Mouse (Mus musculus) forebrain, embryonic 10.5 days (tissue): ENCODE measurements around the gene Cachd1. TPM values are rescaled to one million over a fixed set of nuclear protein-coding genes. Genes with fewer than 3 reads are reported as not detected.

ENCODE experiments used
- DNase-seq: peaks from one replicate; pipeline ENCODE4 v3.0.0-alpha.2; 2017; ENCODE audit warnings: low spot score; ENCODE audit errors: extremely low spot score
- H3K27ac ChIP-seq: fragments of 300-500 bp; sonication (generic); 2 replicates; pipeline ENCODE4 v1.5.1; 2016; ENCODE audit warnings: mild to moderate bottlenecking
- H3K27me3 ChIP-seq: fragments of 300-500 bp; sonication (generic); 2 replicates; pipeline ENCODE4 v1.6.1; 2016; ENCODE audit warnings: mild to moderate bottlenecking; ENCODE audit not compliant: poor library complexity, severe bottlenecking
- H3K36me3 ChIP-seq: fragments of 300-500 bp; sonication (generic); replicated peaks from 2 replicates; pipeline ENCODE4 v1.6.1; 2016; ENCODE audit warnings: mild to moderate bottlenecking, moderate library complexity
- H3K4me1 ChIP-seq: fragments of 300-500 bp; sonication (generic); 2 replicates; pipeline ENCODE4 v1.6.1; 2016
- H3K4me3 ChIP-seq: fragments of 300-500 bp; sonication (generic); 2 replicates; pipeline ENCODE4 v1.5.1; 2016; ENCODE audit warnings: mild to moderate bottlenecking, moderate library complexity
- H3K9me3 ChIP-seq: fragments of 300-500 bp; sonication (generic); 2 replicates; pipeline ENCODE4 v1.6.1; 2016; ENCODE audit warnings: mild to moderate bottlenecking, moderate library complexity
- WGBS: fragments of 180-500 bp; shearing (Covaris S2); methylation state at CpG from one replicate; pipeline ENCODE4 v1.1.7; 2016; 5-methylcytosine and 5-hydroxymethylcytosine counted together
- polyA plus RNA-seq: library from polyadenylated mRNA; unstranded; fragments of >200 nt; fragmentation: Nextera tagmentation; extraction: Ambion mirVana; gene quantifications from 2 replicates; pipeline ENCODE4 v1.2.1, GENCODE M21; 2016

Gene Cachd1
- polyA plus RNA-seq, 1 experiment from 2014 or later, result 25.5 TPM

DNA sequence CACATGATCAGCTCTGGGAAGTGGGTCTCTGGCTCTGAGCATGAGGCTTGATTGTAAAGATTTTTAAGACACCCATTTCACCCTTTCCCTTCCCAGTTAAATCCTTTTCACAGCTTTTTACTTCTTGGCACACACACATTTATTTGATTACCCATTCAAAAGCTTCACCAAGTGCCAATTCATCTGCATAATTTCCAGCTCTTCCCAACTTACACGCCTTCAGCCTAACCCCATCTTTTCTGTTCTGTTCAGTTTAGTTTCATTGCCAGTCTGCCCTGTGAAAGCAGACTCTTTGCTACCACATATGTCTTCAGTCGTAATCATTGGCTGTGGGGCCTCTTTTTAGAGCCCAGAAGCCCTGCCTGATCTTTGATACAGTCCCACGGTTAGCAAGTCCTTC lies 76.0 kb downstream of the Cachd1 start:
- Histone ChIP-seq H3K36me3 (no peaks in the 10 kb centered on the region), H3K27me3 (no peaks in the 10 kb centered on the region), H3K4me3 (no peak overlapping the region), H3K27ac (no peak overlapping the region), H3K9me3 (no peaks in the 10 kb centered on the region), H3K4me1 (peaks cover 62% of the 10 kb centered on the region)
- DNase-seq, result no peak
- 75% methylated on average over 3 of the region's 3 CpGs for WGBS

DNA sequence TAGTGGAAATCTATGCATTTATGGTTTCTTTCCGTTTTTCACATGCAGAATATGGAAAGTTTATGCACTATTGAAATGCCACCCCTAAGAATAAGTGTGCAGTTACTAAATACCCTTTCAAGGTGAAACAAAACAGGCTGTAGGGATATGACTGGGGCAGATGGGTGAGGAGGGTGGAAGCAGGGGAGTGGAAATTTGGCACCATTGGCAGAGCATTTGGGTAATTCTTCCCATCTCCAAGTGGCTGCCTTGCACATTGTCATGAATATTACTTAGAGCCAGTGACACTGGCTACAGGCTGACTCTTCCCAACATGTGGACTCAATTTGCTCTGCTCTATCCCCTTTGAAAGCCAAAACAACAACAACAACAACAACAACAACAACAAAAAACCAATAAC lies 77.0 kb downstream of the Cachd1 start:
- H3K36me3 ChIP-seq, result no peaks in the 10 kb centered on the region
- H3K27me3 ChIP-seq, result no peaks in the 10 kb centered on the region
- peaks cover 65% of the 10 kb centered on the region for H3K4me1 ChIP-seq
- H3K27ac ChIP-seq, result no peak overlapping the region
- no peak overlapping the region for H3K4me3 ChIP-seq
- no peak for DNase-seq
- WGBS, result 96% methylated on average over 1 of the region's 1 CpGs
- H3K9me3 ChIP-seq, result no peaks in the 10 kb centered on the region

DNA sequence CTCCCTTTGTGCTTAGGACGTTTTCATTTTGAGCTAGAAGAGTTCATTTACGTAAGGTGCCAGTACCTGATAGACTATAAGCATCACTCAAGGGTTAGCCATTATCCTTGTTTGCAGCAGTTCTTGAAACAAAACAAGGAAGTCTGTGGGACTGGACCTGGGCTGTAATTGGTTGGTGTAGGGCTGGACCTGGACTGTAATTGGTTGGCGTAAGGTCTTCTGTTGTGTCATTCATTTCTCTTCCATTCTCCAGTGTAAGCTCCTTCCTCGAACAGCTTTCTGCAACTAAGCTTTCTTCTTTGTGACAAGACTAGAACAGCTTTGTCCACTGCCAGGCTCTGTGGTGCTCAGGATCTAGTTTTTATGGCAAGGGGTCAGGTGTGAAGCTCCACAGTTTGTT lies 78.9 kb downstream of the Cachd1 start:
- no peak for DNase-seq
- Histone ChIP-seq H3K4me1 (peaks cover 65% of the 10 kb centered on the region), H3K27ac (no peak overlapping the region)

DNA sequence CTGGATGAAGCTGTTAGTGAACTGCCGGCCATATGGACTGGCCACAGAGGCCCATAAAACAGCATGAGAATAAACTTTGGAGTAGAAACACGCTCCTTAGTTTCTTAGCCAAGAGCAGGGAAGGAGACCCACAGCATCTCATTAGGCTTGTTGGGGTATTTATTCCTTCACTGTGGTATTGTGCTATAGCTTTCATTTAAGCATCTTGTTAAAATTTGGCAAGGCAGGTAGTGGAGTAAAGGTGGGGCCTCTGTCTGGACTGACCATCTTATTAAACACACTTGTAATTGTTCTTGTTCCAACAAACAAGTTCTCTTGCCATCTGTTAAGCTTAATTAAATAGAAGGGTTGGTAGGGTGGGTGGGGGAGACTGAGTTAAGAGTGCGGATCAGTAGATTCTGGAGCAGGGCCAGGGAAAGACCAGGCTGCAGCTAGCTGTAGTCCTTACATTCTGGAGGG lies 81.0 kb downstream of the Cachd1 start:
- Histone ChIP-seq H3K36me3 (no peaks in the 10 kb centered on the region), H3K9me3 (no peaks in the 10 kb centered on the region), H3K27me3 (no peaks in the 10 kb centered on the region), H3K4me3 (no peak overlapping the region), H3K4me1 (peaks cover 52% of the 10 kb centered on the region), H3K27ac (peak overlapping the region; percentile 20; the same call in 1 of the 2 replicates)
- WGBS, result 74% methylated on average over 3 of the region's 3 CpGs
- no peak for DNase-seq

More for the DNA sequence above, 78.9 kb downstream of the Cachd1 start:
- no peak overlapping the region for H3K4me3 ChIP-seq
- no peaks in the 10 kb centered on the region for H3K9me3 ChIP-seq
- H3K36me3 ChIP-seq, result no peaks in the 10 kb centered on the region
- WGBS, result 77% methylated on average over 4 of the region's 4 CpGs
- H3K27me3 ChIP-seq, result no peaks in the 10 kb centered on the region

DNA sequence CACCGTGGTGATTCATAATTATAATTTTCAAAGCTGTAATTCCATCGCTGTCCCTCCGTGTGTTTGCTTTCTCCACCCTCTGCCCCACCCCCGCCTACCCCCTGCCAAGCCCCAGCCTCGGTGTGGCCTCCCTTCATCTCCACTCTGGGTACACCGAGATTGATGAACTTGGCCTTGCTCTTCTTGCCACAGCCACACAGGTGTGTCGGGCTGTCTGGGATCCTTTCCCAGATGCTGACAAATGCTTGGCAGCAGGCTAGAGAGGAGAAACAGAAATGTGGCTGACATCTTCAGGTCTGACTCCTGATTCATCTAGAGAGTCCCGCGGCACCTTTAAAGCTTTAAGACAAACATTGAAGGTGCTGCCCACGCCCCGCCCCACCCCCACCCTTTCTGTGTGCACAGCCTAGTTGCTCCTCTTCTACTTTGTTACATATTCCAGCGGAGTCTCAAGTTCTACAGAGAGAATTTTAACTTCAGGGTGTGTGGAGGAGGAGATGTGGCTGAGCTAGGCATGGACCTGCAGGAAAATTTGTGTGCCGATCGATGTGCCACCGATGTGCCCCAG lies 87.5 kb downstream of the Cachd1 start:
- 72% methylated on average over 15 of the region's 15 CpGs for WGBS
- H3K36me3 ChIP-seq, result peaks cover 14% of the 10 kb centered on the region
- H3K27ac ChIP-seq, result no peak overlapping the region
- no peaks in the 10 kb centered on the region for H3K27me3 ChIP-seq
- no peak overlapping the region for H3K4me3 ChIP-seq
- peaks cover 46% of the 10 kb centered on the region for H3K4me1 ChIP-seq
- DNase-seq, result no peak
- no peaks in the 10 kb centered on the region for H3K9me3 ChIP-seq

DNA sequence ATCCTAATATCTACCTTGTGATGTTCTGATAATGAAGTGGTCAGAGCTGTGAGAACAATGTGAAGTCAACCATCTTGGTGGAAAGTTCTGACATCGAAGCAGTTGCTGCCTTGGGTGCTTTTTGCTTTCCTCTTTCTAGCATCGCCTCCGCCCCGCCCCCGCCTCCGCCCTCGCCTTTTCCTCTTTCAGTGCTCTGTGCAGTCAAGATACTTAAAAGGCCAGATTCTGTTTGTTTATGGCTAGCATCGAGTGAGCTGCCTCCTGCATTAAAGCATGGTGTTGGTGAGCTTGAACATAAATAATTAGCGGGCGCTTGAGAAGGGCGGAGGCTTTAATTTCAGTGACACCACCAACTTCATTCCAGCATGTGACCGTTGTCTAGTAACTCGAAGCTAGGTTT lies 88.9 kb downstream of the Cachd1 start:
- Histone ChIP-seq H3K27me3 (no peaks in the 10 kb centered on the region), H3K4me1 (peaks cover 46% of the 10 kb centered on the region), H3K27ac (no peak overlapping the region), H3K9me3 (no peaks in the 10 kb centered on the region), H3K4me3 (no peak overlapping the region), H3K36me3 (peaks cover 14% of the 10 kb centered on the region)
- 41% methylated on average over 13 of the region's 13 CpGs for WGBS
- no peak for DNase-seq

DNA sequence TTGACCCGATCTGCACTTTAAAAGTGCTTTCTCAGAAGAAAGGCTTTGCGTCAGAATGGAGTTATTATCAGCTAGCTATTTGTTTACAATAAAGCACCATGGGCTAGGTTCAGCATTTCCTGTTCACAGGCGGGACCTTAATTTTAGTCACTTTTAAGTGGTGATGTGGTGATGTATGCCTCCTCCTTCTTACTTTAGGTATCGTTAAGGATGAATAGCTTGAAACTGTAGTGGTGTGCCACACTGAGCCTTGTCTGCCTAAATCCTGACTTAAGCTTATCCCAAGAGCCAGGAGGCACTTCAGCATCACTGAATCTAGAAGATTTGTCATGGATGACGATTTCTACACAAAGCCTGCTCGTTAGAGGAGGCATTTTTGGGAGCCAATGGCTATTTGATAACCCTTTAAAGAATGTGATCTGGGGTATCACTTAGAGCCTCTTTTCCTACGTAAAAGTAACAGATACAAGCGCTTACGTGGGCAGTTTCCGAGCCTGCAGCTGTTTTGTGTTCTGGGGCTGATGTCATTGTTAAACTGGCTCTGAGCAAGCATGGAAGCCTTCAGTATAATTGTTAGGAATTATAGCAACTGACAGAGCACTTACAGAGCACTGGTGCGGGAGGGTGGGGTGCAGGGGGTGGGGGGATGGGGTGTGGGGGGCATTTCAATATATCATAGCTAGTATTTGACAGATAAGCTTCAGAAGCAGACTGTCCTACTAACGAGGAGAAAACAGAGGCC lies 89.7 kb downstream of the Cachd1 start:
- DNase-seq, result no peak
- Histone ChIP-seq H3K27me3 (no peaks in the 10 kb centered on the region), H3K27ac (no peak overlapping the region), H3K4me3 (no peak overlapping the region), H3K9me3 (no peaks in the 10 kb centered on the region), H3K36me3 (peaks cover 14% of the 10 kb centered on the region), H3K4me1 (peaks cover 50% of the 10 kb centered on the region)
- 31% methylated on average over 12 of the region's 12 CpGs for WGBS

DNA sequence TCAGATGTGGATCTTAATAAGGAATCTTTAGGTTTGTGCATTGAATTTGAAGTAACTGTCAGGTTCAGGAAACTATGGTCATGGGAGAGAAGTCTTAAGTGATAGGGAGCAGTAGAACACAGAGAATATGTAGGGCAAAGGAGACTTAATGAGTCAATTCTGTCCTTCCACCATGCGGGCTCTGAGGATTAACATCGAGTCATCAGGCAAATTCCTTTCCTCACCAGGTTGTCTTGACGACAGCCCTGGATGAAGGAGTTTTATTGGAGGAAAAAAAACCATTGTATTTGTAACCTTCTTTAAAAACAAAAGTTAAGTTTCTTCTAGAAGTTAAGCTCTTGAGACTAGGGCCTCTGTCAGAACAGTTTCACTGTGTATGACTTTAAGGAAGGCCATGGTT lies 100.9 kb downstream of the Cachd1 start:
- no peaks in the 10 kb centered on the region for H3K9me3 ChIP-seq
- 38% methylated on average over 3 of the region's 3 CpGs for WGBS
- H3K4me3 ChIP-seq, result no peak overlapping the region
- H3K27me3 ChIP-seq, result no peaks in the 10 kb centered on the region
- DNase-seq, result no peak
- H3K36me3 ChIP-seq, result peaks cover 6% of the 10 kb centered on the region; the same call in 1 of the 2 replicates
- H3K4me1 ChIP-seq, result peaks cover 11% of the 10 kb centered on the region
- no peak overlapping the region for H3K27ac ChIP-seq

DNA sequence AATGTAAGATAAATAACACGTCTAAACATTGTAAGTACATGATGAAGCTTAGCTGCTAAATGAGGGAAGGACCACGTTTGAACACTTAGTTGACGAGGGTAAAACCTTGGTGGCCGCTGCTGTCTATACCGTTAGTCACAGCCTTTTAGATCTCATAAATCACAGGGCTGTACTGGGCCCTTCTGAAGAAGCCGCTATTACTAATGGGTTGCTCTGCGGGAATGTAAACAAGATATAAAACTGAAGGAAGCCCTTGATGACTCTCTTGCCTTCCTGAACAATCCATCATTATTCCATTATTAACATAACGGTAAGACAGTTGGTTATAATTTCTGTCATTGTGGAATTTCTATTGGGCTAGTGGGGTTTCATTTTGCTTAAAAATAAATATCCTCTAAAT lies 102.9 kb downstream of the Cachd1 start:
- peaks cover 14% of the 10 kb centered on the region for H3K4me1 ChIP-seq
- H3K36me3 ChIP-seq, result peaks cover 15% of the 10 kb centered on the region
- 94% methylated on average over 8 of the region's 8 CpGs for WGBS
- no peak overlapping the region for H3K4me3 ChIP-seq
- peaks cover 4% of the 10 kb centered on the region; the same call in 1 of the 2 replicates for H3K9me3 ChIP-seq
- no peak overlapping the region for H3K27ac ChIP-seq
- no peak for DNase-seq
- no peaks in the 10 kb centered on the region for H3K27me3 ChIP-seq

DNA sequence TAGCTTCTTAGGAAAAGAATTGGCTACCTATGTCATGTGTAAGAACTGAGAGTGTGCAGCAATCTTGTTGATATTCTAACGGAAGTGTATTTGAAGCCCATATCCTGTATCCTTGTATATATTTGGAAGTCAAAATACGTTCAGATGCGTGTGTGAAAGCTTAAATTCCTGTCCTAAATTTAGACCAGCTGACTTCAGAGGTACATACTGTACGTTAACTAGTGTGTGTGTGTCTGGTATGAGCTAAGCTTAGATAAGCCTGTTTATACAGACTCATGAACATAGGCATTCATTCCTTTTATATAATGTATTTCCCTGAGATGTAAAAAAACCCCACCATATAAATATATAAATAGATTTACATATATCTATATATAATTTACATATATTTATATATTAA lies 103.6 kb downstream of the Cachd1 start:
- no peak for DNase-seq
- H3K36me3 ChIP-seq, result peaks cover 15% of the 10 kb centered on the region
- 90% methylated on average over 4 of the region's 4 CpGs for WGBS

DNA sequence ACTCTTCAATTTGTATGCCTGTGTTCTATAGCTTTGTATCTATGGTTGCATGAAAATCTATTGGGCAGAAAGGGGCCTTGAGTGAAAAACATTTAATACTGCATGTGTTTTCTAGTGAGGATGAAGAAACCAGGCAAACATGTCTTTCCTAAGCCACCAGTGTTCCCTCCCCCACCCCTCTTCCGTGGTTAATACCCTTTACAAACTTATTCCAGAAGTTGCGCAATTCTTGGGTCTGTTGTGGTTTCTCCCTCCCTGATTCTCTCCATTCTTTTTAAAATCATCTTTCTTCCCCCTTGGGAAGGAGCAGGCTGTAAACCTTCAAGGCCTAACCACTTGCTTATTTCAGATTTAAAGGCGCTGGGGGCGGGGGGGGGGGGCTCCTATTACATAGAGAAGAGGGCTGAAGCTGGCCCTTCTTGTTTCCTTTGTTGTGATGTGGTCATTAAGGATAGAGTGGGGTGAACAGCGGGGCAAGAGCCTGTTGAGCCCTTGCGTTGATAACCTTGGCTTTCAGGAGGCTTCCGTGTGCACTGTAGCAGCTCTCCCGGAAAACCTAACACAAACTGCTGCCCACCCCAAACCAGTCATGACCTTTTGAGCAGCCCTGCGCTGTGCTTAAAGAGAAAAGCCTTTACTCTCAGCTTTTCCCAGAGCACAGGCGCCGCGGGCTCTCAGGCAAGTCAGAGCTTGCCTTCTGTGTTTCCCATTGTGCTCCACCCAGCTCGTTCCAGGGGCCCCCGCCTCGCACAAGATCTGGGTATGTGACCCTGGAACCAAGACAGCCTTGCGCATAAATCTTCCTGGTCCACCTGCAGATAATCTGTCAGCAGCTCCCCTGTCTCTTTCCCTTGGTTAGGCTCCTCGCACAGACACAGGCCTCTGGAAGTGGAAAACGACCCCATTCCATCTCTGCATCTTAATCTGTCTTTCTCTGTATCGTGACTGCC lies 109.6 kb downstream of the Cachd1 start:
- Histone ChIP-seq H3K27me3 (no peaks in the 10 kb centered on the region), H3K4me3 (peak overlapping the region; percentile 29; the same call in 1 of the 2 replicates), H3K4me1 (peaks cover 69% of the 10 kb centered on the region), H3K9me3 (peaks cover 4% of the 10 kb centered on the region; the same call in 1 of the 2 replicates), H3K27ac (peak overlapping the region; percentile 83), H3K36me3 (peaks cover 8% of the 10 kb centered on the region)
- peak; percentile 60 for DNase-seq
- WGBS, result 17% methylated on average over 19 of the region's 19 CpGs

More for the DNA sequence above, 103.6 kb downstream of the Cachd1 start:
- H3K4me1 ChIP-seq, result peaks cover 20% of the 10 kb centered on the region
- H3K4me3 ChIP-seq, result no peak overlapping the region
- H3K27me3 ChIP-seq, result no peaks in the 10 kb centered on the region
- no peak overlapping the region for H3K27ac ChIP-seq
- H3K9me3 ChIP-seq, result peaks cover 4% of the 10 kb centered on the region; the same call in 1 of the 2 replicates

DNA sequence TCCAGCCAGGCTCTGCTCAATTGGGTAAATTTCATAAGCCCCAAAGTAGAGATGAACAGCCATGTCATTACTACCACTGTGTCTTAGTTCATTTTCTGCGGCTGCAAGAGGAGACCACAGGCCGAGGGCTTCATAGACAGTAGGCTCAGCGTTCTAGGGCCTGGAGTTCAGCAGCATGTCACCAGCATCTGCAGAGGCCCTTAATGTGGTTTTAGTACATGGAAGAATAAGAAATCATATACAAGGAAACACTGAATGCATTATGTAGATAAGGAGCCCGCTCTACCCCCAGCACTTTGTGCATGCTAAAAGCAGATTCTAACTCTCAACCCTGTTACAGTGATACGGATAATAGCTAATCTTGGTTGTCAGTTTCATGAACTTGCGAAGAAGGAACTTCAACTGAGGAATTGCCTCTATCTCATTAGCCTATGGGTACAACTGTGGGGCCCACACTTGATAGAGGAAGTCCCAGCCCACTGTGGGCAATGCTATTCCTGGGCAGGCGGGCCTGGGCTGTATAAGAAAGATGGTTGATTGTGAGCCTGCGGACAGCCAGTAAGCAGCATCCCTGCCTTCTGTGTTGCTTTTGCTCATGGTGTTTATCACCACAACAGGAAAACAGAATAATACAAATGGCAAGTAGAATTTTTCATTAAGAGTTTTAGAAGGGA lies 110.4 kb downstream of the Cachd1 start:
- peaks cover 4% of the 10 kb centered on the region; the same call in 1 of the 2 replicates for H3K9me3 ChIP-seq
- H3K27ac ChIP-seq, result peak overlapping the region; percentile 83
- H3K4me1 ChIP-seq, result peaks cover 76% of the 10 kb centered on the region
- no peak overlapping the region for H3K4me3 ChIP-seq
- no peak for DNase-seq
- H3K36me3 ChIP-seq, result peaks cover 8% of the 10 kb centered on the region
- H3K27me3 ChIP-seq, result no peaks in the 10 kb centered on the region
- WGBS, result 84% methylated on average over 8 of the region's 8 CpGs
